Mouse (Mus musculus): ENCODE data around the gene Uts2b. TPM values are rescaled to one million over a fixed set of nuclear protein-coding genes. Genes with fewer than 3 reads are reported as not detected.
"Not testable (repeated sequence)": the region's sequence is repeated elsewhere in the genome, so short reads cannot be mapped to it uniquely, and the experiment has no call there.

Uts2b gene
- total RNA-seq, 1 experiment from 2014 or later, result not detected

DNA sequence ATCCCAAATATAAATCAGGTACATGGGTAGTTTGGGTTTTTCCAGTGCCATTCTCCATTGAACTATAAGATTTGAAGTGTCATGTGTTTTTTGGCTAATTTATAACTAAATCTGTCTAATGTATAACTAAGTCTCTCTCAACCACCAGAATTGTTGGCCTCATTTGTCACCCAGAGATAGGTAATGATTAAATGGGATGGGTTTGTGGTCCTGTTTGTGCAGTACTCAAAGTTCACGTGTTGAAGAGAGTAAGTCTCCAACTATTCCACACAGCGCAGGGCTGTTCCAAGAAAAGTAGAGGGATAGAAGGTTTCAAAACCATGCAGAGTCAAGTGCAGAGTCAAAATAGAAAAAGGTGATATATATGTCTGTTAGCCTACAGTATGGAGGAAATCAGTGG is 5.3 kb upstream of the Uts2b start:
- no peak for DNase-seq

DNA sequence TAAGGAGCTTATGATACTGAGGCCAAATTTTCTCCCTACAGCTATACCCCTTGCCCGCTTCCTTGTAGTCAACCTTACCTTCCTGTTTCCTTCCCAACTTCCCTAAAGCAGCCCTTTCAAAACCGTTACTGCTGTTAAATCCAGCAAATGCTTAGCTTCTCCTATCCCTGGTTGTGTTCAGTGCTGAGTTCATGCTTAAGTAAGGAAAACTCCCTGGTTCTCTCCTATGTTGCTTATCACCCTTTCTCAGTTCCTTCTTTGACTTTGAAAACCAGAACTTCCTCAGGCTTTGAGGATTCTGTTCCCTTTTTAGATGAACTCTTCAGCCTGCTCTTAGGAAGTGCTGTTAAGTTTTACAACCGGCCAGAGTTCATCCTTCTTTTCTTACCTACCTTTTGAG is 4.1 kb upstream of the Uts2b start:
- DNase-seq, result no peak

DNA sequence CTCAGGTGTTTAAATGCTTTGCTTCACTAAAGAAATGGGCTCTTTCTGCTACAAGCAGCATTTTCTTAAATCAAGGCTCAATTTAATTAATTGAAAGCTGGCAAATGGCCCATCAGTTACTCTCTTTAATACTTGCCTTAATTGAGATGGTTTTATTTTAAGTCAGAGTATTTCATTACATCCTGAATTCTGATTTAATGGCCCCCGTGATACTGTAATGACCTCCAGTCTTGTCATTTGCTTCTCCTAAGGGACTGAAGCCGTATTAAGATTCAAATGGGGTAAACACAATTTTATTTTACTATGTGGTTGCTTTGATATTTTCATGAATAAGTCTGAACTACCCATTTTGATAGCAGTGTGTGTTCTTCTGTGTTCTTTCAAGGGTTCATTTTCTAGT is 661 bp upstream of the Uts2b start:
- DNase-seq, result no peak

DNA sequence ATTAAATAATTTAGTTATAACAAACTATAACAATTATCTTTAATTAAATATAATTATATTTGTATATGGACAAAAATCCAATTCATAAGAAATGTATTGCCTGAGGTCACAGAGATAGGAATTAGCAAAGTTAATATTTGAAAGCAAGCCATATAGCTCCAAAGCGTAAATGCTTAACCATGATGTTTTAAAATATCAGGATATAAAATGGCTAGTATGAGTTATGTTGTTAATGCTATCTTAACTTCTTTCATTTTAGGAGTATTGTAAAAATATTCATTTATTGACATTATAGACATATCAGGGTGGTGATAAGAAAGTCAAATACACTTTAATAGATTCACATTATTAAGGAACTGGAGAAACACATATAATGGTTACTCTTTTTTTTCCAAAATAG is 10.0 kb downstream of the Uts2b start:
- no peak for DNase-seq

DNA sequence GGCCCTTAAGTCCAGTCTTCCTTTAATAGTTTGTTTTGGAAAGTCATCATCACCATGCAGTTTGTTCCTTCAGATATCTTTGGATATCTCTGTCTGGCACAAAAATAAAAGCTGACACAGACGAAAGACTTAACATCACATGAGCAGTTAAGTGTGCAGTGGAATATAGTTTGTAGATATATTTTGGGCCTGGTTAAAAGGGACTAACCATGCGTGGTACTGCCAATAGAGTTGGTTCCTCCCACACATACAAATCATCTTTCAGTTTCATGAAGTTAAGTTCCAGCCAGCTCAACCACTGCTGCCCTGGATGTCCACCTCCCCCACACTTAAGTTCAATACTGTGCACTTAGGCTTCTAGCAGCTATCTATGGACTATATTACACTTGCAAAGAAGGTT is 15.6 kb downstream of the Uts2b start:
- DNase-seq, result no peak

DNA sequence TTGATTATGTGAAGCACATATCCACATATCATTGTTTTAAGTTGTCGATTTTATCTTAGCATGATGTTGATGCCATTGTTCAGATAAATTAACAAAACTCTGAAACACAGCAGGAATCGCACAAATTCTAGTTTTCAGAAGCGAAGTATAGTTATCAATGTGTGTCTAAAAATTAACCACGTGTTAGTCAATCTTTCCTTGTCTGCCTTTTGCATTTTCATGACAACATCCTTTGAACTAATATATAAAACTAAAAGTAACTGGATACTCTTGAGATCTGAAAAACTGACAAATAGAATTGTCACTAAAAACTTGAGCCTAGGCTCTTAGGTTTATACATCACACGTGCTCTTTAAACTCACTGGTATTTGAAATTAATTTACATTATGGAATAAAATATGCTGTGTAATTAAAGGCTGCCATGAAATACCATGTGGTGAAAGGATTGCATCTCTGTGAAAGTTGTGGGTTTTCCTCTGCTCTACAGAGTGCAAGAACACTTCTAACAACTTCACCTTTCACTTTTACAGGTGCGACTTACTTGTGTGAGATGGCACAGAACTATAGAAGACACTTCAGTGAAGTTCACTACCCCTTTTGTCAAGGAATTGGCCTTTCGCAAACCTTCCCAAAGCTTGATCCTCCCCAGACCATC is 20.0 kb downstream of the Uts2b start:
- DNase-seq, result no peak

DNA sequence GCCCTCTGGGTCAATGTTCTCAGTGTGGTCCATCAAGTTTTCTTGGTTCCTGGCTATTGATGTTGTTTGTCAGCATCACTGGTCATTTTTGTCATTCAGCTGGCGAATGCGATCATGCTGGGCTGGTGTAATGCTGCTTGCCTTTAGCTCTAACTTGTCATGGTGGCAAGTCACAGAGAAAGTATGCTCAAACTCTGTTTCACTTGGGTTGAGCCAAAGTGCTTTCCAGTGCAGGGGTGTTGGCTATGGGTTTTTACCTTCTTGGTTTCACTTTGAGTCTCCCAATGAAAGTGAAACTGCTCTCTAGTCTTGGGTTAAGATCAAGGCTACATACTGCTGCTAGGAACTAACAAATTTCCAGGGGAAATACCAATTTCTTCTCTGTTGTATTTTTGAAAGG is 20.8 kb downstream of the Uts2b start:
- DNase-seq, result no peak

DNA sequence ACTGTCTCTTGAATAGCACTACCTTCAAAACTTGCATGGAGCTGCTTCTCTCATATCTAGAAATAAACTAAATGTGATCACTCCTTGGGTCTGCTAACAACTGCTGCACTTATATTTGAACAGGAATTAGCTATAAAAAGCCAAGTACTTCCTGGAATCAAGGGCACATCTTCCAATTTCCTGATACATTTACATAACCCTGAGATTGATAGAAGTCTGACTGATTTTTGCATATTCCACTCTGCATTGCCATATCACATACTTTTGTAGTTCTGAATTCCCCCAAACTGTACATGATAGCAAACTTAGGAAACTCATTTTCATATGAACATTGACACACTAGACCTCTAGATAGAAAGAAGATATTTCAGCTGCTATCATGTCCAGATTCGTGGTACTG is 21.7 kb downstream of the Uts2b start:
- DNase-seq, result no peak

DNA sequence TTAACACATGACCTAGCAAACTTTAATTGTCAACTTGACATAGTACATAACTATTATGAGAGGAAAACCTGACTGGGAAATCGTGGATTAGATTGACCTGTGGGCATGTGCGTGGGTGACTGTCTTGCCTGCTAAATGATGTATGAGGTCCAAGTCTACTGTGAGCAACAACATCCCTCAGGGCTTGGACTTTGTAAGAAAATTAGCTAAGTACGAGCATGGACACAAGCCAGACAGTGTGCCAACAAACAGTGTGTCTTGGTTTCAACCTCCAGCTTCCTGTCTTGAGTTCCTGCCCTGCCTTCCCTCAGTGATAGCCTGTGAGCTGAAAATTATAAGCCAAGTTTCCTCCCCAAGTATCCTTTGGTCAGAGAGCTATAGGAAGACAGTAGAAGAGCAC is 22.5 kb downstream of the Uts2b start:
- no peak for DNase-seq

DNA sequence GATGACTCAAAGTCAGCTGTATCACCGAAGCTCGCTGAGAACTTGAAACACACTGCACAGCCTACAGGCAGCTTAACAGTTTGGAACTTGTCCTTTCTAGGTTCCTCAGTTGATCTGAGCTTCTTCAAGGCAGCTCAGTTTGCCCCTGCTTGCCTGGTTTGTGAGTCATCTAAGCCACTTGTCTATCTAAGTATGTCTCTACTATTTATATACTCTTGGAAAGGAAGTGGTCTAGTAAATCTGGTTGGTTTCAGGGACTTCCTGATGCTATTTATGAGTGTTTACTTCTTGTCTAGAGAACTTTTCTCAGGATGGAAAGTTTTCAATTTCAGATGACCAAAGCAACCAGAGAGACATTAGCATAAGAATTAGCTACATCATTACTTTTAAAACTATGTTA is 43.6 kb downstream of the Uts2b start:
- no peak for DNase-seq

DNA sequence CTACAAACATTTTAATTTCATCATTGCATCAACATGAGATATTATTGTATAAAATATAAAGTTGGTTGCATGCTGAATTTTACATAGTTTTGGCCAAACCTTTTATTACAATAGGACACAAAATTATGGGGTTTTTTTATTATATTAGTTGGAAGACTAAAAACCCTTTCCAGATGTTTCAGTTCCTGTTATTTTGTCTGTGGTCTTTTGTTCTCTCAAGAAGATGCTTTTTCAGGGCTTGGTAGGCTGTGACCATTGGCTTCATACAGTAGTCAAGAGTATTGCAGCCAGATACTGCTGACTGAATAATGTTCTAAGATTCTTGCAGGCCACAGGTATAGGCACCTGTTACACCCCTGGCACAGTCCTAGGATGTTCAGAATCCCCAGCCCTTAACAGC is 48.0 kb downstream of the Uts2b start:
- DNase-seq, result no peak

DNA sequence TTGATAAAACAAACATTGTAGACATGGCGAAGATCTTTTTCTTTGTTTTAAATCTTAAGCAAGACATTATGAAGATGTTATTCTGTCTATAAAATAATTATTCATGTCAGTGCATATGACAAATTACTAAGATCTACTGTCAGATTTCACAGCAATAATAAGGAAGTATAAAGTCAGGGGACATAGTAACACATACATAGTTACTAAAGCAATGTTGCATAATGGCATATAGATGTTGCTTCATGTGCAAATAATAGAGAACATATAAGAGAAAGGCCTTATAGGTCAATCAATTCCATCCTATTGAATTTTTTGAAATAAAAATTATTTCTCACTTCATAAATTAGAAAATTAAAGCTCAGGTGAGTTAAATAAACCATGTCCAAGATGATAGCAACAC is 50.9 kb downstream of the Uts2b start:
- no peak for DNase-seq

DNA sequence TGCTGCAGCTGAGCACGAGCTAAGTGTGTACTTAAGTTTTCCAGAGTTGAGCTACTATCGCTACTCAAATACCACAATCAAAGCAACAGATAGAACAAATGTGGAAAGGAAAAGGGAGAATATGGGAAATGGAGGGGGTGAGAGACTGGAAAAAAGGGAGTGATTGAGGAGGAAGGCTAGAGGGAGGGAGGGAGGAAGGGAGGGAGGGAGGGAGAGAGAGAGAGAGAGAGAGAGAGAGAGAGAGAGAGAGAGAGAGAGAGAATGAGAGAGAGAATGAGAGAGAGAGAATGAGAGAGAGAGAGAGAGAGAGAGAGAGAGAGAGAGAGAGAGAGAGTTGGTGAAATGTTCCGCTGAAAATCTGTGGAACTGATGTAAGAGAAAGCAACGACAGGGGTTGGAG is 62.9 kb downstream of the Uts2b start, which contains the start of gene Ostn:
Gene Ostn (plus strand): TSS at position 301 of the 400 bp plus-strand sequence.
- DNase-seq, result not testable (repeated sequence)

Other genes with a start within 250 kb of the Uts2b start
- gene Ostn, start 62.8 kb downstream of the Uts2b start, total RNA-seq (2021), result not detected in 2 replicates
- 78.4 and 96.1 TPM in 2 replicates for gene Ccdc50, start 18.6 kb upstream of the Uts2b start, total RNA-seq (2021)

Measured in adrenal gland, postnatal 25 days (tissue).